Mouse (Mus musculus) large intestine, adult 2 months (tissue): ENCODE results near the gene Tysnd1. TPM values are rescaled to one million over a fixed set of nuclear protein-coding genes. Genes with fewer than 3 reads are reported as not detected.

ENCODE experiments used
- DNase-seq: peaks from one replicate; pipeline ENCODE4 v3.0.0-alpha.2; 2012; ENCODE audit warnings: low read depth, low spot score
- WGBS: fragments of 180-500 bp; shearing (Covaris S2); methylation state at CpG from one replicate; pipeline ENCODE4 v1.1.7; 2018; 5-methylcytosine and 5-hydroxymethylcytosine counted together
- polyA plus RNA-seq: library from polyadenylated mRNA; depleted of rRNA; stranded (reverse); fragments of >200 nt; gene quantifications from 2 replicates; pipeline ENCODE4 v1.2.3, GENCODE M21; 2012

Tysnd1 gene
- polyA plus RNA-seq, 1 experiment: 51.2 TPM

GRCm38 (mm10) chr10:61680015-61680913, 15.1 kb upstream of the Tysnd1 start, which contains the start of gene Sar1a:
Gene Sar1a (plus strand): TSS chr10:61680299.
- under 1% methylated on average over 81 of the region's 84 CpGs for WGBS
- peak; percentile 93 for DNase-seq

- 84% methylated on average over 8 of the region's 8 CpGs for WGBS
Measured at GRCm38 (mm10) chr10:61689405-61689804, 5.9 kb upstream of the Tysnd1 start.

GRCm38 (mm10) chr10:61693563-61693962, 1.8 kb upstream of the Tysnd1 start:
- 72% methylated on average over 4 of the region's 4 CpGs for WGBS
- no peak for DNase-seq

More at GRCm38 (mm10) chr10:61689405-61689804, 5.9 kb upstream of the Tysnd1 start:
- no peak for DNase-seq

- no peak for DNase-seq
- WGBS: under 1% methylated on average over 111 of the region's 111 CpGs
Measured at GRCm38 (mm10) chr10:61695703-61696559, 617 bp downstream of the Tysnd1 start.

- 6% methylated on average over 19 of the region's 19 CpGs for WGBS
- DNase-seq: no peak
Measured at GRCm38 (mm10) chr10:61696560-61696823, 1.2 kb downstream of the Tysnd1 start.

GRCm38 (mm10) chr10:61697028-61697427, 1.7 kb downstream of the Tysnd1 start:
- 53% methylated on average over 2 of the region's 2 CpGs for WGBS
- no peak for DNase-seq

GRCm38 (mm10) chr10:61704663-61705062, 9.3 kb downstream of the Tysnd1 start:
- DNase-seq: no peak
- WGBS: 68% methylated on average over 4 of the region's 4 CpGs

- DNase-seq: no peak
- WGBS: 64% methylated on average over 6 of the region's 6 CpGs
Measured at GRCm38 (mm10) chr10:61706412-61707375, 11.4 kb downstream of the Tysnd1 start.

- 90% methylated on average over 3 of the region's 3 CpGs for WGBS
- DNase-seq: no peak
Measured at GRCm38 (mm10) chr10:61713601-61714000, 18.3 kb downstream of the Tysnd1 start.

- 93% methylated on average over 4 of the region's 4 CpGs for WGBS
- no peak for DNase-seq
Measured at GRCm38 (mm10) chr10:61714146-61714545, 18.8 kb downstream of the Tysnd1 start.

GRCm38 (mm10) chr10:61714771-61715461, 19.6 kb downstream of the Tysnd1 start, which contains the start of gene Aifm2:
Gene Aifm2 (plus strand): TSS chr10:61715263.
- DNase-seq: peak; percentile 47
- 7% methylated on average over 34 of the region's 36 CpGs for WGBS

GRCm38 (mm10) chr10:61715462-61715837, 20.1 kb downstream of the Tysnd1 start:
- DNase-seq: no peak
- 3% methylated on average over 11 of the region's 11 CpGs for WGBS

GRCm38 (mm10) chr10:61715996-61716864, 20.9 kb downstream of the Tysnd1 start:
- no peak for DNase-seq
- 66% methylated on average over 7 of the region's 7 CpGs for WGBS

GRCm38 (mm10) chr10:61717406-61718296, 22.3 kb downstream of the Tysnd1 start:
- DNase-seq: no peak
- WGBS: 84% methylated on average over 12 of the region's 12 CpGs

GRCm38 (mm10) chr10:61720331-61720730, 25.0 kb downstream of the Tysnd1 start:
- 86% methylated on average over 7 of the region's 7 CpGs for WGBS
- no peak for DNase-seq

GRCm38 (mm10) chr10:61722215-61722614, 26.9 kb downstream of the Tysnd1 start:
- no peak for DNase-seq
- WGBS: 38% methylated on average over 3 of the region's 3 CpGs

- no peak for DNase-seq
- WGBS: 67% methylated on average over 6 of the region's 6 CpGs
Measured at GRCm38 (mm10) chr10:61723271-61723670, 28.0 kb downstream of the Tysnd1 start.
